Mouse (Mus musculus) ES-E14 (cell line): ENCODE measurements around the gene Anxa11. TPM values are rescaled to one million over a fixed set of nuclear protein-coding genes. Genes with fewer than 3 reads are reported as not detected.

ENCODE experiments used
- DNase-seq: peaks from one replicate; pipeline ENCODE4 v3.0.0-alpha.2; 2013; ENCODE audit warnings: low read depth, low spot score
- H3K27ac ChIP-seq: 2 replicates; pipeline ENCODE4 v1.5.1; 2012; ENCODE audit warnings: low read depth, mild to moderate bottlenecking, low read length, moderate library complexity, mixed read lengths; ENCODE audit not compliant: poor library complexity, insufficient read depth, severe bottlenecking
- H3K36me3 ChIP-seq: 2 replicates; pipeline ENCODE4 v1.6.1; 2012; ENCODE audit warnings: mild to moderate bottlenecking, low read length, moderate library complexity, mixed read lengths; ENCODE audit not compliant: control insufficient read depth, poor library complexity, insufficient read depth, severe bottlenecking
- H3K4me1 ChIP-seq, 2 experiments: fragments of 150-350 bp in 1 of 2; sonication (generic) in 1 of 2; 2 replicates each; pipeline ENCODE4 v1.6.1; 2012; ENCODE audit warnings: low read length in 2 of 2, mild to moderate bottlenecking in 1 of 2, mixed read lengths in 1 of 2; ENCODE audit not compliant: control insufficient read depth in 2 of 2, insufficient read depth in 2 of 2, poor library complexity in 1 of 2
- H3K4me3 ChIP-seq, 2 experiments: fragments of 150-350 bp in 1 of 2; sonication (generic) in 1 of 2; 2 replicates each; pipeline ENCODE4 v1.5.1; 2012; ENCODE audit warnings: low read length in 2 of 2, low read depth in 1 of 2, mild to moderate bottlenecking in 1 of 2, mixed read lengths in 1 of 2; ENCODE audit not compliant: insufficient read depth in 1 of 2, poor library complexity in 1 of 2, severe bottlenecking in 1 of 2
- H3K9ac ChIP-seq: 2 replicates; pipeline ENCODE4 v1.6.1; 2012; ENCODE audit warnings: low read depth, mild to moderate bottlenecking, low read length, mixed read lengths; ENCODE audit not compliant: poor library complexity, insufficient read depth, severe bottlenecking
- H3K9me3 ChIP-seq: fragments of 150-350 bp; sonication (generic); 2 replicates; pipeline ENCODE4 v1.6.1; 2012; ENCODE audit warnings: low read depth, mild to moderate bottlenecking, low read length; ENCODE audit not compliant: control insufficient read depth, insufficient read depth
- CHD2 ChIP-seq: IDR thresholded peaks from 2 replicates; pipeline ENCODE4 v1.6.1; 2014; ENCODE audit warnings: mild to moderate bottlenecking, low read depth, low read length, inconsistent platforms
- HCFC1 ChIP-seq: IDR thresholded peaks from 2 replicates; pipeline ENCODE4 v1.6.1; 2012; ENCODE audit warnings: low read length, inconsistent platforms, borderline replicate concordance; ENCODE audit not compliant: insufficient read depth
- MAFK ChIP-seq: IDR thresholded peaks from 2 replicates; pipeline ENCODE4 v1.6.1; 2014; ENCODE audit warnings: mild to moderate bottlenecking, low read depth, low read length, inconsistent platforms; ENCODE audit not compliant: insufficient read depth
- ZC3H11A ChIP-seq: IDR thresholded peaks from 2 replicates; pipeline ENCODE4 v1.6.1; 2012; ENCODE audit warnings: low read depth, mild to moderate bottlenecking, inconsistent platforms, low read length, borderline replicate concordance
- ZNF384 ChIP-seq: IDR thresholded peaks from 2 replicates; pipeline ENCODE4 v1.6.1; 2012; ENCODE audit warnings: low read depth, low read length, inconsistent platforms
- in situ Hi-C, 2 experiments: fragments of 600-800 bp; cut with MboI; formaldehyde crosslinking; loops; one replicate each; pipeline ENCODE4 v1.15.1; 2025; ENCODE audit warnings: low sequenced_read_pairs in 2 of 2, inconsistent platforms in 1 of 2; ENCODE audit not compliant: unreplicated experiment in 2 of 2
- total RNA-seq: library from RNA; depleted of rRNA; stranded (reverse); fragments of 300-350 nt; gene quantifications from 2 replicates; pipeline ENCODE4 v1.2.3, GENCODE M21; 2012

Gene Anxa11
- total RNA-seq, 1 experiment: 18.7 TPM

DNA sequence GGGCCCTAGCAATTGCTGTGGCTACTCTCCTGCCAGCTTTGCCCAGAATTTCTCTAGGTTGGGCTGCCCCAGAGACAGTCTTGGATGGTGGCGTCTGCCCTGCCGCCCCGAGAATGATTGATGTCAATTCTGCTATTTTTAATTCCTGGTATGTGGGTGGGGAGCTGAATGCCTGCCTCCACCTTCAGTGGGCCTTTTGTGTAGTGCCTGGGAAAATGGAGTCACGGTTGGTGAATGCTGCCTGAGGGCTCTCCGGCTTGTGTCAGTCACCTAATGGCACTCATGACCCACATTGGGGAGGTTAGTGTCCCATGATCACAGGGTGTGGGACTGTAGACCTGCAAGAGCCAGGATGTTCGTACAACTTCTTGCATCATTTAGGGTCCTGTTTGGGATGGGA is 11.3 kb downstream of the Anxa11 start:
- Histone ChIP-seq H3K27ac (no peak overlapping the region), H3K4me1 (peaks cover 14 to 45% of the 10 kb centered on the region in 2 experiments), H3K36me3 (no peaks in the 10 kb centered on the region), H3K4me3 (no peak overlapping the region), H3K9ac (no peak overlapping the region), H3K9me3 (no peaks in the 10 kb centered on the region)
- TF ChIP-seq ZC3H11A (no peak), MAFK (no peak), HCFC1 (no peak), CHD2 (no peak), ZNF384 (no peak)
- no peak for DNase-seq
- in situ Hi-C loops: no loop called here

- no peak for TF ChIP-seq ZC3H11A
- TF ChIP-seq CHD2: no peak
- TF ChIP-seq MAFK: no peak
- no peak for TF ChIP-seq ZNF384
- no peak for TF ChIP-seq HCFC1
Measured at GRCm38 (mm10) chr14:25853717-25854452, 11.9 kb downstream of the Anxa11 start.

DNA sequence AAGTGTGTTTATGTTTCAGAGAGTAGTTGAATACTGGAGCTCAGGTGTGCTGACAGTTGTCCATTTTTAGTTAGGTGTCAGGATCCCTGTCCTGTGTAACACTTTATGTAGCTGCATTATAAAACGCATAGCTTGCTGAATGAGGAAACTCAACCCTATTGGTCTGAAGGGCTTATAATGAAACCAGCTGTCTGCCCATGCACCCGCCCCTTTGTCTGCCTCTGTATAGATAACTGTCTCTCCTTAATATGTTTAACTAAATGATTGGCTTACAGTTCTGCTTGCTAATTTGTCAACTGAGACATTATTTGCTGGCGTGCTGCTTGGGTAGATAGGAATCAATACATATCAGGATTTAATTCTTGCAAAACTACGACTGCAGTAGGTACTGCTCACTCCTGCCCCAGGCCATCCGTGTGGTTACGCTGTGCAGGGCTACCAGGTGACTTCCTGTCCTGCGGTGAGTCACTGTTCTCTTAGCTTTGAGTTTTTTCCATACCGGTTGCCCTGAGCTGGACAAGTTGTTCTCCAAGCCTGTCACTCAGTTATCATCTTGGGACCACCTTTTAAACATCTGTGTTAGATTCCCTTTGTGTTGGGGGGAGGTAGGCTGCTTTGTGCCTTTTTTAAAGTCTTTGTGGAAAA is 13.4 kb downstream of the Anxa11 start:
- no peaks in the 10 kb centered on the region for H3K36me3 ChIP-seq
- in situ Hi-C loops: no loop called here
- DNase-seq: no peak
- H3K9ac ChIP-seq: no peak overlapping the region
- H3K4me3 ChIP-seq: no peak overlapping the region
- no peak overlapping the region for H3K27ac ChIP-seq
- TF ChIP-seq ZC3H11A: no peak
- no peak for TF ChIP-seq MAFK
- no peak for TF ChIP-seq ZNF384
- TF ChIP-seq CHD2: no peak
- TF ChIP-seq HCFC1: no peak
- peaks cover 19 to 57% of the 10 kb centered on the region in 2 experiments for H3K4me1 ChIP-seq
- H3K9me3 ChIP-seq: no peaks in the 10 kb centered on the region

More at GRCm38 (mm10) chr14:25853717-25854452, 11.9 kb downstream of the Anxa11 start:
- Histone ChIP-seq H3K9ac (no peak overlapping the region), H3K9me3 (no peaks in the 10 kb centered on the region), H3K4me1 (peaks cover 15 to 47% of the 10 kb centered on the region in 2 experiments), H3K27ac (no peak overlapping the region; the same call in 1 of the 2 replicates), H3K4me3 (no peak overlapping the region), H3K36me3 (no peaks in the 10 kb centered on the region)
- DNase-seq: no peak
- in situ Hi-C loops: no loop called here

GRCm38 (mm10) chr14:25857168-25857621 is 15.2 kb downstream of the Anxa11 start:
- no peak for TF ChIP-seq ZC3H11A
- no peak for TF ChIP-seq ZNF384
- TF ChIP-seq CHD2: no peak
- no peak for TF ChIP-seq MAFK
- no peak for TF ChIP-seq HCFC1
- H3K4me3 ChIP-seq: no peak overlapping the region
- no peaks in the 10 kb centered on the region for H3K9me3 ChIP-seq
- no peak overlapping the region for H3K9ac ChIP-seq
- no peak overlapping the region for H3K27ac ChIP-seq
- H3K4me1 ChIP-seq: peaks cover 19 to 53% of the 10 kb centered on the region in 2 experiments
- no peaks in the 10 kb centered on the region for H3K36me3 ChIP-seq
- in situ Hi-C loops: no loop called here
- DNase-seq: no peak
